Mouse (Mus musculus): ENCODE measurements around the gene Cars.

DNA sequence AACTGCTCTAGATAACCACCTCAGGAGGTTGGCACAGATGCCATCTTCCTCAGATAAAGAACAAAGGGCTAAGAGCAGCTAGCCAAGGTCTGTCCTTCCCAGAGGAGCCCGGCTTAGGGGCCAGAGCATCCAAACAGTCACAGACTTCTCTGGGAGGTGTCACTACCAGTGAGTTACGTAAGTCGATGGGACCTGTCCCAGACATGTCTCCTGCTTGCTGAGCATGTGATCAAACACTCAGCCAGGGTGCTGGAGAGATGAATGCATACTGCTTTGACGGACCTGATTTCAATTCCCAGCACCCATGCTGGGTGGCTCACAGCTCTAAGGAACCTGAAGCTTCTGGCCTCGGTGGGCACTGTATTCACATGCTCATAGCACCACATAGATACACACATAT, 12.3 kb downstream of the Cars start:
- TF ChIP-seq CTCF (IDR thresholded peaks at IDR 0.05 in 2 of 3, conservative IDR thresholded peaks at IDR 0.05 in 1 of 3; ENCODE audit: control insufficient read depth in 1 of 3, insufficient read depth in 1 of 3, low read depth in 2 of 3, low read length in 3 of 3, poor library complexity in 1 of 3, severe bottlenecking in 1 of 3) = no peak
- no peak for TF ChIP-seq ZKSCAN1 (IDR thresholded peaks at IDR 0.05; ENCODE audit: low read depth, low read length)
- no peak for TF ChIP-seq MAX (IDR thresholded peaks at IDR 0.05; ENCODE audit: low read length)
- TF ChIP-seq EP300 (IDR thresholded peaks at IDR 0.05; ENCODE audit: low read depth in 1 of 2, low read length in 2 of 2) = no peak
- no peak for TF ChIP-seq ZNF384 (IDR thresholded peaks at IDR 0.05; ENCODE audit: low read depth, low read length)
